Mouse (Mus musculus): ENCODE results near the gene Alms1. TPM values are rescaled to one million over a fixed set of nuclear protein-coding genes. Genes with fewer than 3 reads are reported as not detected.

Alms1 gene
- total RNA-seq (2023; ENCODE audit: inconsistent age): 4.5 to 5.8 TPM (median 5.3 TPM) in 4 replicates

DNA sequence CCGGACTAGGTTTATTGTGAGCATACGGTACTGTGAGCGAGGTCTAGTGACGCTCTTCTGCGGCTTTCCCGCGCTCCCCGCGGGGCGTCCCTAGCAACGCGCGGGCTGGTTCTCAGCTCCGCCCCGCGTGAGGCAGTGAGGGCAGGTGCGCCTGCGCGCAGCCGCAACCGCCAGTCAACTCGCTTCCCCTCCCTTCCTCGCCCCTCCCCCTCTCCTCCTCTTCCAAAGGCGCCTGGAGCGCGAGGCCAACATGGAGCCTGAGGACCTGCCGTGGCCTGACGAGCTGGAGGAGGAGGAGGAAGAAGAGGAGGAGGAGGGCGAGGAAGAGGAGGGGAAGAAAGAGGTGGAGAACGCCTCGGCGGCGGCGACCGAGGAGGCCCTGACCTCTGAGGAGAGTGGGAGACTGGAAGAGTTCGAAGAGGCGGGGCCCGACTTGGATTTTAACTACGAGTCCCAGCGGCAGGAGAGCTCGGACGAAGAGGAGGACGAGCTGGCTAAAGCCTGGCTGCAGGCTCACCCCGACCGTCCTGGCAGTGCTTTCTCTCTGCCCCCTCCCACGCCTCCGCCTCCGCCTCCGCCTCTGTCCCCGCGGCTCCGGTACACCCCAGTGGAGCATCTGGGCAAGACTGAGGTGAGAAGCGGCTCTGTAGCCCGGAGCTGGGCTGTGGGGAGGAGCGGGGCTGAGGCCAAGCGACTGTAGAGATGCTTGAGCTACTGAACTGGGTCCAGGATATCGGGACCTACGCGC is at the start of gene Alms1:
Gene Alms1, plus strand, starts transcription at position 136 of the 748 bp plus-strand sequence.

DNA sequence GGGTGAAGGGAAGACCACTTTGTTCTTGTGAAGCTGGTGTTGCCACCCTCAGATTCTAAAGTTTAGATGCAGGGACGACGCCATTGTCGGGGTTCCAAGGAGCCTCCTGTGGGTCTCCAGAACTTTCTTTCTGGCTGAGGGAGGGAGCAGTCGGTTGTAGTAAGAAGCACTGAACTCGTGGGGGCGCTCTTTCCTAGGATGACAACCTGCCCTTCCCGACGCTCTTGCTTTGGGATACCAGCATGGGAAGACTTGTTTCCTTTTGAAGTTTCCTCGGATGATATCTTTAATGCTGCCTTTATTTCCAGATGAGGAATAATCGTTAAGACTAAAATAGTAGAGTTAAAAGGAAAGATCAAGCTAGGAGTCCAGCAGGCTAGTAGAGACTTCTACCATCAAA is 125.8 kb downstream of the Alms1 start, which contains the start of gene Nat8f7:
Gene Nat8f7, minus strand, starts transcription at position 101 of the 400 bp plus-strand sequence.

Other genes with a start within 250 kb of the Alms1 start
- 0.64 to 1.2 TPM (median 0.99 TPM) in 4 replicates for gene Rab11fip5, start 212.9 kb upstream of the Alms1 start, total RNA-seq (2023; ENCODE audit: inconsistent age)
- gene Noto, start 163.6 kb upstream of the Alms1 start, total RNA-seq (2023; ENCODE audit: inconsistent age): not detected in 4 replicates
- gene Smyd5, start 155.5 kb upstream of the Alms1 start, total RNA-seq (2023; ENCODE audit: inconsistent age): 40.9 to 51.6 TPM (median 45.6 TPM) in 4 replicates
- gene Cct7, start 136.0 kb upstream of the Alms1 start, total RNA-seq (2023; ENCODE audit: inconsistent age): 151 to 192 TPM (median 172 TPM) in 4 replicates
- gene Pradc1, start 135.6 kb upstream of the Alms1 start, total RNA-seq (2023; ENCODE audit: inconsistent age): 10.0 to 15.0 TPM (median 13.6 TPM) in 4 replicates
- not detected in 4 replicates for gene Fbxo41, start 84.5 kb upstream of the Alms1 start, total RNA-seq (2023; ENCODE audit: inconsistent age)
- gene Egr4, start 73.9 kb upstream of the Alms1 start, total RNA-seq (2023; ENCODE audit: inconsistent age): 0.39 to 0.69 TPM (median 0.54 TPM) in 4 replicates
- not detected in 4 replicates for gene Nat8f7, start 125.7 kb downstream of the Alms1 start, total RNA-seq (2023; ENCODE audit: inconsistent age)
- gene Nat8f3, start 178.2 kb downstream of the Alms1 start, total RNA-seq (2023; ENCODE audit: inconsistent age): not detected in 4 replicates
- not detected in 4 replicates for gene Nat8f6, start 233.4 kb downstream of the Alms1 start, total RNA-seq (2023; ENCODE audit: inconsistent age)
- gene Nat8f5, start 233.4 kb downstream of the Alms1 start, total RNA-seq (2023; ENCODE audit: inconsistent age): not detected in 4 replicates
- gene Nat8, start 244.6 kb downstream of the Alms1 start, total RNA-seq (2023; ENCODE audit: inconsistent age): not detected in 4 replicates